Mouse (Mus musculus): Measurements from ENCODE around the gene Erbb2.
"Not testable (repeated sequence)": the region's sequence is repeated elsewhere in the genome, so short reads cannot be mapped to it uniquely, and the experiment has no call there.

The Erbb2 gene

GRCm38 (mm10) chr11:98412273-98412796 lies at the start of gene Erbb2:
TSS of gene Erbb2 (plus strand) at chr11:98412470.
- DNase-seq (ENCODE audit: extremely low spot score, low read depth, low spot score) = no peak

GRCm38 (mm10) chr11:98363817-98364216 lies 48.5 kb upstream of the Erbb2 start:
- DNase-seq (ENCODE audit: extremely low spot score, low read depth, low spot score) = no peak

- DNase-seq (ENCODE audit: extremely low spot score, low read depth, low spot score) = no peak
Measured at GRCm38 (mm10) chr11:98364410-98364809, 47.9 kb upstream of the Erbb2 start.

DNA sequence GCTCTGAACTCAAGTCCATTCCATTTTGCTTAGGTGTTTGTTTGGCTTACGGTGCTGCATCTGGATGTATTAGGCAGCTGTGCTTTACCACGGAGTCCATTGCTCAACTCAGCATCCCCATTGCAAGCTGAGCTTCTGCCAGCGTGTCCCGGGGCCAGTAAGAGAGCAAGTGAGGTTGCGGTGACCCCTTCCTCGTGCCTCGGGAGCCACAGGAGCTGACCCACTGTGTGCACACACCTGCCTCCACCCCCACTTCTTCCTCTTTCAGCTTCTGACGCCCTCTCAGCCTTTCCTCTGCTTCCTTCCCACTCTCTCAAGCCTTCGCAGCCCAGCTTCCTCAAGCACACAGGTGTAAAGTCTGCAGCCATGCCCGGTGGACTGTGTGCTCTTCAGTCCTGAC lies 46.0 kb upstream of the Erbb2 start:
- no peak for DNase-seq (ENCODE audit: extremely low spot score, low read depth, low spot score)

- DNase-seq (ENCODE audit: extremely low spot score, low read depth, low spot score) = no peak
Measured at GRCm38 (mm10) chr11:98367171-98367862, 45.0 kb upstream of the Erbb2 start.

GRCm38 (mm10) chr11:98367863-98368186 lies 44.4 kb upstream of the Erbb2 start:
- no peak for DNase-seq (ENCODE audit: extremely low spot score, low read depth, low spot score)

GRCm38 (mm10) chr11:98369337-98369736 lies 42.9 kb upstream of the Erbb2 start:
- no peak for DNase-seq (ENCODE audit: extremely low spot score, low read depth, low spot score)

DNA sequence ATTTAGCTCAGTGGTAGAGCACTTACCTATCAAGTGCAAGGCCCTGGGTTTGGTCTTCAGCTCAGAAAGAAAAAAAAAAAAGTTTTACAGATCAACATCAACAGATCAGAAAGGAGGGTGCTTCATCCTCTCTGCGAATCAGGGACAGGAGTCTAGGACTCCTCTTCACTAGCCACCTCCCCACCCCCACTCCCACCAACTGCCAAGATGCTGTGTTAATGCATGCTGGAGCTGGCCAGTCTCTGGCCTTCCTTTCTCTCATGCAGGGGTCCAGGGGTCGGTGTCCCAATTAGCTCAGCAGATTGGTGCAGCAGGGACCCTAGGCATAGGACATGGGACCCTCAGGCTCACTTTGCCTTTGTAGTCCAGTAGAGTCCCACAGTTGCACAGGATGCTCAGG lies 41.7 kb upstream of the Erbb2 start:
- DNase-seq (ENCODE audit: extremely low spot score, low read depth, low spot score) = no peak

- no peak for DNase-seq (ENCODE audit: extremely low spot score, low read depth, low spot score)
Measured at GRCm38 (mm10) chr11:98371556-98372240, 40.6 kb upstream of the Erbb2 start.

DNA sequence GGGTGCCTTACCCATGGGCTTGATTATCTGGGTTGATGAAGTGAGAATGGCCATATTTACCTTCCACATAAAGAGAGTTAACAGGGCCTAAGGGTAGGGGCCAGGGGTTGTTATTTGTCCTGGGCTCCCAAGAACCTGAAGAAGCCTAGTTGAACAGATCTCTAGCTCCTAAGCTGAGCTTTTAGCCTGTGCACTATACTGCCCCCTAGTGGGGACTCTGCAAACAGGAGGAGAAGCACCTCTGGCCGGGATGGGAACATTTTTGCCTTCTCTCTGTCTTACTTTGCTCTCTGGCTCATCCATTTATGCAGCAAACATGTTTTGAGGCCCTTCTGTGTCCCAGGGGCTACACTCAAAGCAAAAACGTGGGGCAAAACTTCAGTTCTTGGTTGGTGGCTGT lies 39.9 kb upstream of the Erbb2 start:
- DNase-seq (ENCODE audit: extremely low spot score, low read depth, low spot score) = peak; percentile 69

- DNase-seq (ENCODE audit: extremely low spot score, low read depth, low spot score) = no peak
Measured at GRCm38 (mm10) chr11:98373244-98373643, 39.0 kb upstream of the Erbb2 start.

- no peak for DNase-seq (ENCODE audit: extremely low spot score, low read depth, low spot score)
Measured at GRCm38 (mm10) chr11:98374266-98374665, 38.0 kb upstream of the Erbb2 start.

DNA sequence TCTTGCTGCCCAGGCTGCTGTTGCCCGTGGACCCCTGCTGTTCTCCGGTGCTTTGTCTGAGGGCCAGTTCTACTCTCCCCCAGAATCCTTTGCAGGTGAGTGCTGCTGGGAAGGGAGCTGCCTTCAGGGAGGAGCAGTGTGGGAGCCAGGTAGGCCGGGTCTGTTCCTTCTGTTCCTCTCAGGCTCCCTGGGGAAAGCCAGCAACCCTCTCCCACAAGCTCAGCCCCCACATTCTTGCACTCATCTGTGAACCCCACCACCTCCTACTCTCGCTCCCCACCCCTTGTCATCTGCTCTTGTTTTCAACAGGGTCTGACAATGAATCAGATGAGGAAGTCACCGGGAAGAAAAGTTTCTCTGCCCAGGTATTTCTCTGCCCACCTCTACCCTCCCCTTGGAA lies 35.5 kb upstream of the Erbb2 start:
- DNase-seq (ENCODE audit: extremely low spot score, low read depth, low spot score) = no peak

GRCm38 (mm10) chr11:98377787-98378186 lies 34.5 kb upstream of the Erbb2 start:
- no peak for DNase-seq (ENCODE audit: extremely low spot score, low read depth, low spot score)

- DNase-seq (ENCODE audit: extremely low spot score, low read depth, low spot score) = no peak
Measured at GRCm38 (mm10) chr11:98379379-98379778, 32.9 kb upstream of the Erbb2 start.

DNA sequence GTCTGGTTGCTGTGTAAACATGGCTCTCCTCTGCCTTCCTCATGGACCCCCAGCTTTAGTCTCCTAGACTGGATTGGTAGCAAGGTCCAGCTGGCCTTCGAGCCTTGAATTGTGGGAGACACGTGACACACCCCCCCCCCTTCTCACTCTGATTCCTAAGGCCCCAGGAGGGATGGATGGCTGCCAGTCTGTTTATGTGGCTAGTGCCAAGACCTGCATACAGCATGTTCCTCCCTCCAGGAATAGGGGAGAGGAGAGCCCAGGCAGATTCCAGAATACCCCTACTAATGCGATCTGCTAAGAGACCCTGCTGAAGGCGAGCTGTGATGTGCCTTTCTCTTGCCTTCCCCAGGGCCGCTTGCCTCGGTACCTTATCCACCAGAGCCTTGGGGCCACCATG lies 32.2 kb upstream of the Erbb2 start:
- no peak for DNase-seq (ENCODE audit: extremely low spot score, low read depth, low spot score)

GRCm38 (mm10) chr11:98381651-98382050 lies 30.6 kb upstream of the Erbb2 start:
- DNase-seq (ENCODE audit: extremely low spot score, low read depth, low spot score) = no peak

DNA sequence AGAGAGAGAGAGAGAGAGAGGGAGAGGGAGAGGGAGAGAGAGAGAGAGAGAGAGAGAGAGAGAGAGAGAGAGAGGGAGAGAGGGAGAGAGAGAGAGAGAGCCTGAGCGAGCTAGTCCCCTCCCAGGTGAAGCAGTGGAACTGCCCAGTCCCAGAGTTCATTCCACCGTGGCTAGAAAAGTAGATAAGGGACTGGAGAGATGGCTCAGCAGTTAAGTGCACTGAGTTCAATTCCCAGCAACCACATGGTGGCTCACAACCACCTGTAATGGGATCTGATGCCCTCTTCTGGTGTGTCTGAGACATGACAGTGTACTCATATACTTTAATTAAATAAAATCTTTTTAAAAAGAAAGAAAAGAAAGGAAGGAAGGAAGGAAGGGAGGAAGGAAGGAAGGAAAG lies 29.9 kb upstream of the Erbb2 start:
- not testable (repeated sequence) for DNase-seq (ENCODE audit: extremely low spot score, low read depth, low spot score)

DNA sequence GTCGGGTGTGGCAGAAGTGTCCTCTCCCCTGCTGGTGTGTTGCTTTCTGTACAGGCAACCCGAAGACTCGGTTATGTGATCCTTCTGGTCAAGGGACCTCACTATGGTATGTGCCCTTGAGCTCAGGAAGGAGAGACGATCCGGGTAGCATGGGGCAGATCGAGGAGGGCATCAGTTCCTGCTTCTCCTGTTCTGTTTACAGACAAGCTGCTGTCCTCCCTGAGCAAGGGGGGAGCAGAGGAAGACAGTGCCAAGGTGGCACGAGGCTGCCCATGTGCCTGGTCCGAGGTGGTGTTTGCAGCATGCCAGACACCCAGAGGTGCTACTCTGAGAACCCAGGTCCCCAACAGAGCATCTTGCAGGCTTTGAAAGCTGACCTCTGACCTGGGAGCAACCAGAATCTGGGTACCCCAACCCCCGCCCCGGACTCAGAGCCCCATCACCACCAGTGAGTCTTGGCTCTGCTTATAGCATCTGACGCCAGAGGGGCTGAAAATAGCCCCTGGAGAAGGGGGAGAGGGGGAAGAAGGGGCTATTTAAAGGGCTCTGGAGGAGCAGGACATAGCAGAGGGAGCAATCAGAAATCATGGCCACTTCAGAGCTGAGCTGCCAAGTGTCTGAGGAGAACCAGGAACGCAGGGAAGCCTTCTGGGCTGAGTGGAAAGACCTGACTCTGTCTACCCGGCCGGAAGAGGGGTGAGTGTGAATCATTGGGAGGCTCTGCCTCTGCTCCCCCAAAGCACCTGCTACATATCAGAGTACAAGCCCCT lies 28.8 kb upstream of the Erbb2 start, which contains the start of gene Tcap:
Gene Tcap, plus strand, starts transcription at position 551 of the 770 bp plus-strand sequence.
- DNase-seq (ENCODE audit: extremely low spot score, low read depth, low spot score) = no peak

GRCm38 (mm10) chr11:98384216-98384615 lies 28.1 kb upstream of the Erbb2 start:
- DNase-seq (ENCODE audit: extremely low spot score, low read depth, low spot score) = no peak

DNA sequence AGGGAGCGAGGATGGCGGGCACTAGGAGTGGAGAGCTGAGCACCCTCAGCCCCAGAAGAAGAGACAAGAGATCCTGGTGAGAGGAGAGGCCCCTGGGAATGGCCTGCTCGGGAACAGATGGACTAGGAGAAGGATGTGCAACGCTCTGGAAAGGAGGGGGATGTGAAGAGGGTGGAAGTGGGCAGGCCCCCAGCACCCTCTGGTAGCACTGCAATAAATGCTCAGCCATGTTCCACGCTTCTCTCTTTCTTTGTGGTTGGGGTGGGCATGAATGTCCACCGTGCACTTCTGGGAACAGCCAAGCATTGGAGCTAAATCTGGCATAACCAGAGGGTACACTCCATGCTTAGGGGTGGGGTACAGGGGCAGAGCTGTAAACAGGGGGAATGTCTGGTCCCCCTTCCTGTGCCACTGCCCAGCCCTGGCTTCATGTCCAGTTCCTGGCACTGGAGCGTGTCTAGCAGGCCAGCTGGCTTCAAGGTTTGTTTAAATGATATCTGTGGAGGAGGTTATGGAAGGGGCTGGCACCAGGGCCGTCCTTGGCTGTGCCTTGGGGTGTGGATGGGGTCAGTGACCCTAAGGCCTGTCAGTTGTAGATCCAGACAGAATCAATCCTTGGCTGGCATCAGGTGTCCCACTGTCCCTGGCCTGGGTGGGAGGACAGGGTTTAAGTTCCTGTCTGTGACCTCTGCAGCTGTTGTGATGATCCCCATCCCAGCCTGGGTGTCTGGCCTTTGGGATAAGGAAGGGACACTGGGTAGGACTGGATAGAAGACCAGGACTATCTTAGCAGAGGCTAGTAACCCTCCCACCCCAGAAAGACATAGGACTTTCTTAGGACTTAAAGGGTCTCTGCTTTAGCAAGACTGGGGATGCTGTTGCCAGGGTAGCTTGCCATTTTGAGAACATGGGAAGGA lies 27.3 kb upstream of the Erbb2 start:
- no peak for DNase-seq (ENCODE audit: extremely low spot score, low read depth, low spot score)

All from hindlimb bud, embryonic 11.5 days (tissue).